Mouse (Mus musculus): ENCODE measurements around the gene Hsd17b12.
A peak's percentile ranks its signal among the peaks of the same experiment; 100 is the strongest.

Gene Hsd17b12

DNA sequence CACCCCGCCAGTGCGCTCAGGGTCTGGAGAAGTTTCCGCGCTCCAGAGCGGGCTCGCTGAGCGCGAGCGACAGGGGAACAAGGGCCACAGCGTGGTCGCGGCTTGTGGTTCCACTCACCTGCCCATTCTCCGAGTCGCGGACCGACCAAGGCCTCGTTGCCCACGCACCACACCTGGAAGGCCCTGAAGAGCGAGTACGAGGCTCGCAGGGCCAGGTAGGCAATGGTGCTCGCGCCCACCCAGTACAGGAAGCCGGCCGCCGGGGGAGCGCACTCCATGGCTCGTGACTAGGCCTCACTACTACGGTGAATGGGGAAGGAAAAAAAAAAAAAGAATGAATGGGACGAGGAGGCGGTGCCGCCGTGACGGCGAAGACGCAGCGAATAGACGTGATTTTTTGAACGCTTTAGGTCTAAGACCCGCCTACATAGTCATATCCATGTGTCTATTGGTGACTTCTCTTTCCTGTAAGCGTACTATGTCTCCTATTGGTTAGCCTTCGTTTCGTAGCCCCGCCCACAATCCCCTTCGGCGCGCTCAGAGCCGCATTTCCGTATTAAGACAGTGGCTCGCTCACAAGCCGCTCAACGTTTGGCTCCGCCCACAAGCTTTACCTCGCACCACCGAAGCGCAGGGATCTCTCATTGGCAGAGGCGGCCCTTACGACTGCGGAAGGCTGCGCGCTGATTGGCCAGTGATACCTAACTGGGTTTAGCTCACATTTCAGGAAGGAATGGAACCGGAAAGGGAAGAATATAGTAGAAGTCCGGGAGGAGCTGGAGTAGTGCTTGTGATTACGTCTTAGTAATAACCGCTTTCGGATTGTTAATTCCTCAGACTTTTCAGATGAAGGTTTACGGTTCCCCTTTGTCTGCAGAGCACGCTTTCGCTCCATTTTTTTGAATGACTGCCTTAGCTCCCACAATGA, at the start of gene Hsd17b12:
Gene Hsd17b12, minus strand, starts transcription at position 373 of the 928 bp plus-strand sequence.
- peak; percentile 100 for DNase-seq (ENCODE audit: low read depth, low spot score)
- Histone ChIP-seq H3K36me3 (ENCODE audit: control insufficient read depth, insufficient read depth, low read length, poor library complexity, severe bottlenecking) (no peaks in the 10 kb centered on the region), H3K27me3 (ENCODE audit: control insufficient read depth, insufficient read depth, low read length, poor library complexity, severe bottlenecking) (no peaks in the 10 kb centered on the region)

DNA sequence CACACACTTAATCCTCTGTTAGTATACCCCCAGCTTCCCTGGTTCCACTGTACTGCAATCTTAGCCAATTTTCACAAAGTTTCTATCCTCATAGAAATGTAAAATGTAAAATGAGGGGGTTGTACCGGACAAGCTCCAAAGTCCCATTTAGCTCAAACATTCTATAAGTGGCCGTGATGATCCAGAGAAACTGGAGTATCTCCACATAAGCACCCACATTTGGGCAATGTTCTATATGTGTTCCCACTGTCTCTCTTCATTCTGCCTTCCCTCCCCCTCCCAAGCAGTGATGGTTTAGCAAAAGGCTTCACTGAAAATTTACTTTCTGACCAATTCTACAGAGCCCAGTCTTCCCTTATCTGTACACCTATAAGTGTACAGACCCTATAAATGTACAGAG, 27.1 kb upstream of the Hsd17b12 start:
- H3K27me3 ChIP-seq (ENCODE audit: control insufficient read depth, insufficient read depth, low read length, poor library complexity, severe bottlenecking): no peaks in the 10 kb centered on the region
- H3K36me3 ChIP-seq (ENCODE audit: control insufficient read depth, insufficient read depth, low read length, poor library complexity, severe bottlenecking): no peaks in the 10 kb centered on the region
- no peak for DNase-seq (ENCODE audit: low read depth, low spot score)

GRCm38 (mm10) chr2:94184142-94184541, 26.4 kb upstream of the Hsd17b12 start:
- Histone ChIP-seq H3K27me3 (ENCODE audit: control insufficient read depth, insufficient read depth, low read length, poor library complexity, severe bottlenecking) (no peaks in the 10 kb centered on the region), H3K36me3 (ENCODE audit: control insufficient read depth, insufficient read depth, low read length, poor library complexity, severe bottlenecking) (no peaks in the 10 kb centered on the region)
- DNase-seq (ENCODE audit: low read depth, low spot score): no peak

GRCm38 (mm10) chr2:94179030-94179407, 21.3 kb upstream of the Hsd17b12 start:
- DNase-seq (ENCODE audit: low read depth, low spot score): no peak
- no peaks in the 10 kb centered on the region for H3K27me3 ChIP-seq (ENCODE audit: control insufficient read depth, insufficient read depth, low read length, poor library complexity, severe bottlenecking)
- no peaks in the 10 kb centered on the region for H3K36me3 ChIP-seq (ENCODE audit: control insufficient read depth, insufficient read depth, low read length, poor library complexity, severe bottlenecking)

- Histone ChIP-seq H3K36me3 (ENCODE audit: control insufficient read depth, insufficient read depth, low read length, poor library complexity, severe bottlenecking) (no peaks in the 10 kb centered on the region), H3K27me3 (ENCODE audit: control insufficient read depth, insufficient read depth, low read length, poor library complexity, severe bottlenecking) (no peaks in the 10 kb centered on the region)
- peak; percentile 89 for DNase-seq (ENCODE audit: low read depth, low spot score)
These were observed 20.7 kb upstream of the Hsd17b12 start for GRCm38 (mm10) chr2:94178321-94179029.

GRCm38 (mm10) chr2:94177294-94177693, 19.5 kb upstream of the Hsd17b12 start:
- no peak for DNase-seq (ENCODE audit: low read depth, low spot score)
- Histone ChIP-seq H3K27me3 (ENCODE audit: control insufficient read depth, insufficient read depth, low read length, poor library complexity, severe bottlenecking) (no peaks in the 10 kb centered on the region), H3K36me3 (ENCODE audit: control insufficient read depth, insufficient read depth, low read length, poor library complexity, severe bottlenecking) (no peaks in the 10 kb centered on the region)

DNA sequence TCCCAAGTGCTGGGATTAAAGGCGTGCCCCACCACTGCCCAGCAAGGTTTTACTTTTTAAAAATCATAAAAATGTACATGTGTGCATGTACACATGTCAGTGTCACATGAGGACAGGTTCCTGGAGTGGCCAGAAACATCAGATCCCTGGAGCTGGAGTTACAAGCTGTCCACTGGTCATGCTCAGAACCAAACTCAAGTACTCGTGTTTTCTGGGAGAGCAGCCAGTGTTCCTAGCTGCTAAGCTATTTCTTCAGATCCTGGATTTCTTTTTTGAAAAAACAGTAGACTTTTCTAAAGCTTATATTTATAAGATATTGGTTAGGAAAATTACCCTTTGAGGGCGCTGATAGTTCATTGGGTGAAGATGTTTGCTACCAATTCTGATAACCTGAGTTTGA, 18.6 kb upstream of the Hsd17b12 start:
- no peaks in the 10 kb centered on the region for H3K36me3 ChIP-seq (ENCODE audit: control insufficient read depth, insufficient read depth, low read length, poor library complexity, severe bottlenecking)

GRCm38 (mm10) chr2:94173549-94173948, 15.8 kb upstream of the Hsd17b12 start:
- DNase-seq (ENCODE audit: low read depth, low spot score): no peak
- Histone ChIP-seq H3K36me3 (ENCODE audit: control insufficient read depth, insufficient read depth, low read length, poor library complexity, severe bottlenecking) (no peaks in the 10 kb centered on the region), H3K27me3 (ENCODE audit: control insufficient read depth, insufficient read depth, low read length, poor library complexity, severe bottlenecking) (no peaks in the 10 kb centered on the region; the same call in 1 of the 2 replicates)

More for the DNA sequence above, 18.6 kb upstream of the Hsd17b12 start:
- no peak for DNase-seq (ENCODE audit: low read depth, low spot score)
- H3K27me3 ChIP-seq (ENCODE audit: control insufficient read depth, insufficient read depth, low read length, poor library complexity, severe bottlenecking): no peaks in the 10 kb centered on the region

DNA sequence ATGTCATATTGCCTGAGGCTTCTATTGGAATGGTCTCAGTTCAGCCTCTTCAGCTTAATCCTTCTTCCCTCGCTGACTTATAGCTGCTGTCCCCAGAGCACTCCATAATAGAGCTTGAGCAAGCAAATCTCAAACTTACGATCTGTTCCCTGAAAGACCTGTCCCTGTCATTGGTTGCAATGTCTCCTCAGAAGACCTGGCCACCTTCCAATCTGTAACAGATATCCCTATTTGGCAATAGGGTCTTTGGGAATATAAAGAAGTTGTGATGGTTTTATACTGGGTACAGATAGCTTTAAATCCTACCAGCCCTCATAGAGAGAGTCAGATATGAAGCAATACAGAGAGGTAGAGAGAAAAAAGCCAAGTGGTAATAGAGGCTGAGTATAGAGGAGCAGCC, 5.4 kb upstream of the Hsd17b12 start:
- Histone ChIP-seq H3K27me3 (ENCODE audit: control insufficient read depth, insufficient read depth, low read length, poor library complexity, severe bottlenecking) (no peaks in the 10 kb centered on the region), H3K36me3 (ENCODE audit: control insufficient read depth, insufficient read depth, low read length, poor library complexity, severe bottlenecking) (no peaks in the 10 kb centered on the region)
- no peak for DNase-seq (ENCODE audit: low read depth, low spot score)

GRCm38 (mm10) chr2:94162141-94162540, 4.4 kb upstream of the Hsd17b12 start:
- Histone ChIP-seq H3K27me3 (ENCODE audit: control insufficient read depth, insufficient read depth, low read length, poor library complexity, severe bottlenecking) (no peaks in the 10 kb centered on the region), H3K36me3 (ENCODE audit: control insufficient read depth, insufficient read depth, low read length, poor library complexity, severe bottlenecking) (no peaks in the 10 kb centered on the region)
- no peak for DNase-seq (ENCODE audit: low read depth, low spot score)

- Histone ChIP-seq H3K27me3 (ENCODE audit: control insufficient read depth, insufficient read depth, low read length, poor library complexity, severe bottlenecking) (no peaks in the 10 kb centered on the region), H3K36me3 (ENCODE audit: control insufficient read depth, insufficient read depth, low read length, poor library complexity, severe bottlenecking) (no peaks in the 10 kb centered on the region)
- no peak for DNase-seq (ENCODE audit: low read depth, low spot score)
These were observed 738 bp upstream of the Hsd17b12 start for GRCm38 (mm10) chr2:94158520-94158884.

DNA sequence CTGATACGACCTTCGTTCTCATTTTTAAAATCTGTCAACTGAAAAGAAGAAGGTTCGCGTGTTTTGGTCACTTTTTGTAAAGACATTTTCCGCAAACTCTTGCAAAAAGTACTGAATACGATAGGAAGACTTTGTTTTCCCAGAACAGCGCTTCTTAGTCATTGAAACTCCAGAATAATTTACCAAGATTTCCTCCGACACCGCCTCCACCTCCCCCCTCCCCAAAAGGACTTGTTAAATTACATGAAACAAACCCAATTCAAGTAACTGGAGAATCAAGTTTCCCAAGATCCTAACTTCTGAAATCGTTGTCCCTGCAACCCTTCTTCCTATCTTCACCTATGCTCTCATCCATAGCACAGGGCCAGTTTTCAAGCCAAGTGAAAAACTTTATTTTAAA, 713 bp downstream of the Hsd17b12 start:
- DNase-seq (ENCODE audit: low read depth, low spot score): peak; percentile 9
- H3K27me3 ChIP-seq (ENCODE audit: control insufficient read depth, insufficient read depth, low read length, poor library complexity, severe bottlenecking): no peaks in the 10 kb centered on the region
- H3K36me3 ChIP-seq (ENCODE audit: control insufficient read depth, insufficient read depth, low read length, poor library complexity, severe bottlenecking): no peaks in the 10 kb centered on the region

- no peak for DNase-seq (ENCODE audit: low read depth, low spot score)
These were observed 12.6 kb downstream of the Hsd17b12 start for GRCm38 (mm10) chr2:94145146-94145542.

DNA sequence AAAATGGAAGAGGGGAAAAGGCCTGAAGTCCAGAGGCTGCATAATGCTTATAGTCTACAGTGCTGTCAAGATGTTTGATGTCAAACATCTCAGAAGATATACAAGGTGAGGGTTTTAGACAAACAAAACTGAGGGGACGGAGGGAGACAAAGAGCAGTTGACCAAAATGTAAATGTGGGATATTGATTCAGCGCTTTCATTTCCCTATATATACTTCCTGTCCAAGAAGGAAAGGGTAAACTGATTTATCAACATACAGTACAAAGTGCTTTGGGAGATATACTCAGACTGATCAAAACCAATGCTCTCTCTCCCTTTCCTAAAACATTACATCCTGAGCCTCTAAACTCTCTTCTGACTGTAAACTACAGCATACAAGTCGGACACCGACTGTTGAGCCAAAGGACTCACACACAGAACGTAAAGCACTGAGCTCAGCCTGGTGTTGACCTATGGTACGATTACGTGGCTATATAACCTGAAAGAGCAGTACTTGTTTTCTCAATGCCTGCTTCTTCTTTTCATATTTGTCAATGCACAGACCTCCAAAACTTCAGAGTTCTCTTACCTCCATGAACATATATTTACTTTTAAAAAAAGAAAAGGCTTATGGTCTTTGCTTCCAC, 13.1 kb downstream of the Hsd17b12 start:
- no peaks in the 10 kb centered on the region for H3K27me3 ChIP-seq (ENCODE audit: control insufficient read depth, insufficient read depth, low read length, poor library complexity, severe bottlenecking)
- DNase-seq (ENCODE audit: low read depth, low spot score): no peak
- no peaks in the 10 kb centered on the region for H3K36me3 ChIP-seq (ENCODE audit: control insufficient read depth, insufficient read depth, low read length, poor library complexity, severe bottlenecking)

More at GRCm38 (mm10) chr2:94145146-94145542, 12.6 kb downstream of the Hsd17b12 start:
- Histone ChIP-seq H3K27me3 (ENCODE audit: control insufficient read depth, insufficient read depth, low read length, poor library complexity, severe bottlenecking) (no peaks in the 10 kb centered on the region), H3K36me3 (ENCODE audit: control insufficient read depth, insufficient read depth, low read length, poor library complexity, severe bottlenecking) (no peaks in the 10 kb centered on the region)

DNA sequence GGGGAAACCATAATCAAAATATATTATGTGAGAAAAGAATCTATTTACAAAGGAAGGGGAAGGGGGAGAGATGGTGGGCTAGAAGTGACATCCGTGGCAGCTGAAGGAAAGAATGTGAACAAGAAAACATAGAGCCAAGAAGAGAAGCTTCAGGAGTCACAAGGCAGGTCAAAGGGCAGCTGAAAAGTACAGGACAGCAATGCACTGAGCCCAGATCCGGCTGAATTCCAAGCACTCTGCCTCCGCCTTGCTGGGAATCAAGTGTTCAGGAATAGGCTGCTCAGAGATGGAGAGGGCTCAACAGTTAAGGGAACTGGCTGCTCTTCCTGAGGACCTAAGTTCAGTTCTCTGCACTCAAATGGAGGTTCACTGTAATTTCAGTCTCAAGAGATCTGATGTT, 16.5 kb downstream of the Hsd17b12 start:
- H3K27me3 ChIP-seq (ENCODE audit: control insufficient read depth, insufficient read depth, low read length, poor library complexity, severe bottlenecking): no peaks in the 10 kb centered on the region
- H3K36me3 ChIP-seq (ENCODE audit: control insufficient read depth, insufficient read depth, low read length, poor library complexity, severe bottlenecking): no peaks in the 10 kb centered on the region
- DNase-seq (ENCODE audit: low read depth, low spot score): no peak
